Mouse (Mus musculus): ENCODE results near the gene Irx3. TPM values are rescaled to one million over a fixed set of nuclear protein-coding genes. Genes with fewer than 3 reads are reported as not detected.

The Irx3 gene
- polyA plus RNA-seq, 1 experiment from 2014 or later = 20.3 TPM

DNA sequence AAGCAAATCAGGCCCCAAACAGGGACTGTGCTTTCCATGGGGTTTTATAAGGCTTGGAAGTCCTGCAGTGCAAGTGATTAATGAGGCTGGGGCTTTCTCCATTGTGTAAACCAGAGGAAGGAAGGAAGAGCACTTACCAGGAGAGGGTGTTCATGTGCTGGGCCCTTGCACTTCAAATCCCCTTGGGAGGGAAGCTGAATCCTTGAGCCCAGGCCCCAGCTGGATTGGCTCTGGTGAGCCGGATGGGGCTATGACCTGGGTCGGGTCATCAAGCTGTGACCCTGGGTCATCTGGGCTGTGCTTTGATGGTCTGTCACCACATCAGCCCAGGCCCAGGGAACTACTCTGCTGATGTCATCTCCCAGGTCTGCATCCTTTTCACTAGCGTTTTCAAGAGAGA is 16.9 kb upstream of the Irx3 start:
- Histone ChIP-seq H3K4me2 (replicated peaks) (no peak overlapping the region), H3K9ac (no peak overlapping the region), H3K27me3 (replicated peaks) (no peaks in the 10 kb centered on the region), H3K4me1 (peaks cover 20% of the 10 kb centered on the region; the same call in 1 of the 2 replicates), H3K36me3 (no peaks in the 10 kb centered on the region), H3K4me3 (no peak overlapping the region), H3K27ac (no peak overlapping the region), H3K9me3 (no peaks in the 10 kb centered on the region)
- no peak for ATAC-seq (ENCODE audit: low FRiP score, low read depth)
- 10% methylated on average over 3 of the region's 3 CpGs for WGBS

DNA sequence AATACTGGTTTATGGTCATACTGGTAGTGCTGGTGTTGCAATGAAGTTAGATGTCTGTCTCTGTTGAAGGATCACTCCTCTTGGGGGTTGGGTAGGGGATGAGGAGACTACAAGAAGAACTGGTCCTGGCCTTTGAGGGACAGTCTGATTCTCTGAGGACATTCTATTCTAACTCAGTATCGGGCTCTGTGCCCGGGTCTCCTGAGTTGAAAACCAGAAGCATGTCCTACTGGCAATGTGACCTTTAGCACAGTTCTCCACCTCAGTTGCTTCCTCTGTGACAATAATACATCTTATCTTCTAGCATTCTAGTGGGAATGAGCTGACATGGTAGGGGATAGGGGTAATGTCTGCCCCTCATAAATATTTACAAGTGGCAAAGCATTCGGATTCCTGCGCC is 12.2 kb upstream of the Irx3 start:
- Histone ChIP-seq H3K4me3 (no peak overlapping the region), H3K4me2 (replicated peaks) (no peak overlapping the region), H3K4me1 (peaks cover 12% of the 10 kb centered on the region; the same call in 1 of the 2 replicates), H3K27me3 (replicated peaks) (no peaks in the 10 kb centered on the region; the same call in 1 of the 2 replicates), H3K9ac (no peak overlapping the region), H3K36me3 (no peaks in the 10 kb centered on the region), H3K9me3 (no peaks in the 10 kb centered on the region), H3K27ac (no peak overlapping the region)
- WGBS = 93% methylated on average over 4 of the region's 4 CpGs
- no peak for ATAC-seq (ENCODE audit: low FRiP score, low read depth)

DNA sequence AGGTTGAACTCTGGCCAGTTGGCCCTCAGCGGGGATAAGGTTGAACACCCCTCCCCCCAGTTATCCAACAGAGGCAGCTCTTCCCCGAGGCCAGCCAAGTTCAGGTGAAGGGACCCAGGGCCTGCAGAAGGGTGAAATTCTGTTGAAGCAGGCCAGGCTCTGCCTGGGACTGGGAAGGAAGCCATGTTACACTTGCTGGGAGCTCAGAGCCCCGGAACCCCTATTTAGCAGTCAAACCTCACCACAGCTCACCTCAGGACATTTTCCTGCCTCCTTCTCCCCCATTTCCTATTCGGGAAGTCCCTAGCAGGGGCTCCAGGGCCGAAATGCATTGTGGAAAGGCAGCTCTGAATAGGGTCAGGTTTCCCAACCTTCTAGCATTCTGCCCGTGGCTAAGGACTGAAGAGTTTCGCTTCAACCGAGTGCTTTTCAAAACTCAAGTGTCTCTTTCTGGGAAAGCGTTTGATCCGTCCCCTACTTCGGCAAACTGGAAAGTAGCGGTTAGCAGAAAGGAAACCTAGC is 4.9 kb upstream of the Irx3 start:
- H3K4me2 ChIP-seq (replicated peaks) = peak overlapping the region; percentile 84
- peaks cover 58% of the 10 kb centered on the region for H3K27me3 ChIP-seq (replicated peaks)
- no peak overlapping the region for H3K27ac ChIP-seq

DNA sequence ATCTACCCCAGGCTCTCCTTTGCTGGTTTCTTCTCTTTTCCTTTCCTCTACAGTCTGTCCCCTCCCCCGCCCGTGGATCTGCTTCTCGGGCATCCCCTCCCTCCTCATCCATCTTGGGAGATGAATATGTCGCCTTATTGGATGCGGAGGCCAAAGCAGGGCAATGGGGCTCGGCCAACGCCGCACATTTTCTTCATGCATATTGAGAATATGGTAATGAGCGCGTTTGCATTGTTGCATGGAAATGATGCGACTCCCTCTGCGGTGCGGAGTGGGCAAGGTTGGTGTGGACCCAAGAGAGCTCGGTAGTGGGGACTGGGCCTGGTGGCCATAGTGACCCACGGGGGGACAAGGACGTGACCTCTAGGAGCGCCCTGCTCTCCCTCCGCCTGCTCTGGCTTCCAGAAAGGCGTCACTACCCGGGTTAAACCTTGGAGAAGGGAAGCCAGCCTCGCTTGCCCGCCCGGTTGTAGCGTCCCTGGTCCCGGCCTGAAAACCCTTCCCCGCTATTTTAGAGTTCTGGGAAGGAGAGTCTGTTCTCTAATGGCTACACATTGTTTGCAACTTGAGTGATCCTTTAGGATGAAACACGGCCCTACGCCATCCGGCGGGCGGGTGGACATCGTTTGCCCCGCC is 4.3 kb upstream of the Irx3 start:
- Histone ChIP-seq H3K4me1 (peaks cover 52% of the 10 kb centered on the region), H3K9me3 (no peaks in the 10 kb centered on the region), H3K4me3 (peak overlapping the region; percentile 31), H3K9ac (peak overlapping the region; percentile 26; the same call in 1 of the 2 replicates), H3K27ac (no peak overlapping the region), H3K36me3 (no peaks in the 10 kb centered on the region), H3K4me2 (replicated peaks) (peak overlapping the region; percentile 84), H3K27me3 (replicated peaks) (peaks cover 58% of the 10 kb centered on the region)
- 2% methylated on average over 33 of the region's 33 CpGs for WGBS
- ATAC-seq (ENCODE audit: low FRiP score, low read depth) = no peak

More for the DNA sequence above, 4.9 kb upstream of the Irx3 start:
- Histone ChIP-seq H3K4me3 (0 out of 2 replicates have a peak overlapping the region, but pooled peaks have one; percentile 17), H3K9ac (0 out of 2 replicates have a peak overlapping the region, but pooled peaks have one; percentile 26), H3K36me3 (no peaks in the 10 kb centered on the region), H3K4me1 (peaks cover 48% of the 10 kb centered on the region), H3K9me3 (no peaks in the 10 kb centered on the region)
- ATAC-seq (ENCODE audit: low FRiP score, low read depth) = no peak
- WGBS = 8% methylated on average over 12 of the region's 12 CpGs

DNA sequence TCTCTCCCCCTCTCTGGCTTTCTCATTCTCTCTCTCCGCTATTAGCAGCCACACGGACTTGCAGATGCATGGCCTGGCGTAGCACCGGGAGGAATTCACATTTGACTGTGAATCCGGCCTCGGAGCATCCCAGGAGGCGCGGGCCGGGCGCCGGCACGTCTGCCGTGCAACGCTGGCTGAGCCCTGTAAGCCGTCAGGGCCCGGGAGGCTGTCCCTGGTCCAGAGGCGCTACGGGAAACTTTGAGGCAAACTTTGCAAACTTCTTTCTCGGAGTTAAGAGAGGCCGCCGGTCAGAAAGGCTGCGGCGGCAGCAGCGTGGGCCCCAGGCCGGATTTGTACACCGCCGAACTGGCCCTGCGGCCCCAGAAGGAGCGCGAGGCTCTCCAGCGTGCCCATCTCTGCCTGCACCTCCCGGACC is 3.4 kb upstream of the Irx3 start:
- Histone ChIP-seq H3K27me3 (replicated peaks) (peaks cover 64% of the 10 kb centered on the region), H3K36me3 (no peaks in the 10 kb centered on the region), H3K4me2 (replicated peaks) (peak overlapping the region; percentile 84), H3K4me1 (peaks cover 62% of the 10 kb centered on the region), H3K27ac (no peak overlapping the region), H3K4me3 (peak overlapping the region; percentile 31), H3K9ac (peak overlapping the region; percentile 61), H3K9me3 (no peaks in the 10 kb centered on the region)
- ATAC-seq (ENCODE audit: low FRiP score, low read depth) = no peak
- WGBS = under 1% methylated on average over 32 of the region's 32 CpGs

DNA sequence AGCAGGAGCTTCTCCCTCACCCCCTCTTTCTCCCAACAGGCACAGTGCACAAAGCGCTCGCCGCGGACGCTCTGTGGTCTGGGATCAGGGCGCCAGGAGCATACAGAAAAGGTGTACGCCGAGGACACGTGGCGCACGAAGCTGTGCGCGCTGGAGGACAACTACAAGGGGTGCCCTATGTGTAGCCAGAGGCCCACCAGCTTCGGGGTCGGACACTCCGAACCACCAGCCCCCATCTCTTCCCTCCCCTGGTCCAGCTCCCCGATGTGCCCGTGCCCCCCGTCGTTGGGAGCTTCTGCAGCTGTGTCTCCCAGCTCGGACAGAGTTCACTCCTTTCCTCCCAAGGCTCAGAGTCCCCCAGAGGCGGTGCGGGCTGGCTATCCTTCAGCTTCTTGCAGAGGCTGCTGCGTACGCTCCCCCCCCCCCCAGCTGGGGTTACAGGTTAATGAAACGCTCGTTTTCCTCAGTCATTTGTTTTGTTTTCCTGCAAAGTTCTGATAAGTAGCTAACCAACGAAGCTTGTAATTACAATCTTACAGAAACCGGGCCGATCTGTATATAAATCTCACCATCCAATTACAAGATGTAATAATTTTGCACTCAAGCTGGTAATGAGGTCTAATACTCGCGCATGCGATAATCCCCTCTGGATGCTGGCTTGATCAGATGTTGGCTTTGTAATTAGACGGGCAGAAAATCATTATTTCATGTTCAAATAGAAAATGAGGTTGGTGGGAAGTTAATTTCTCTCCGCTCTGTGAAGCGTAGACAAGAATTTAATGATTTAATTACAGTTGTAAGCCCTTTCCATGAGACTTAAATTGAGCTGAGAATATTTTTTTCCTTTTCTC is 2.8 kb upstream of the Irx3 start:
- peaks cover 66% of the 10 kb centered on the region for H3K27me3 ChIP-seq (replicated peaks)
- peaks cover 68% of the 10 kb centered on the region for H3K4me1 ChIP-seq
- H3K4me3 ChIP-seq = peak overlapping the region; percentile 31
- H3K4me2 ChIP-seq (replicated peaks) = peak overlapping the region; percentile 84
- WGBS = 1% methylated on average over 36 of the region's 36 CpGs
- H3K27ac ChIP-seq = no peak overlapping the region
- H3K36me3 ChIP-seq = no peaks in the 10 kb centered on the region; the same call in 1 of the 2 replicates
- H3K9me3 ChIP-seq = no peaks in the 10 kb centered on the region
- peak overlapping the region; percentile 61 for H3K9ac ChIP-seq
- no peak for ATAC-seq (ENCODE audit: low FRiP score, low read depth)

DNA sequence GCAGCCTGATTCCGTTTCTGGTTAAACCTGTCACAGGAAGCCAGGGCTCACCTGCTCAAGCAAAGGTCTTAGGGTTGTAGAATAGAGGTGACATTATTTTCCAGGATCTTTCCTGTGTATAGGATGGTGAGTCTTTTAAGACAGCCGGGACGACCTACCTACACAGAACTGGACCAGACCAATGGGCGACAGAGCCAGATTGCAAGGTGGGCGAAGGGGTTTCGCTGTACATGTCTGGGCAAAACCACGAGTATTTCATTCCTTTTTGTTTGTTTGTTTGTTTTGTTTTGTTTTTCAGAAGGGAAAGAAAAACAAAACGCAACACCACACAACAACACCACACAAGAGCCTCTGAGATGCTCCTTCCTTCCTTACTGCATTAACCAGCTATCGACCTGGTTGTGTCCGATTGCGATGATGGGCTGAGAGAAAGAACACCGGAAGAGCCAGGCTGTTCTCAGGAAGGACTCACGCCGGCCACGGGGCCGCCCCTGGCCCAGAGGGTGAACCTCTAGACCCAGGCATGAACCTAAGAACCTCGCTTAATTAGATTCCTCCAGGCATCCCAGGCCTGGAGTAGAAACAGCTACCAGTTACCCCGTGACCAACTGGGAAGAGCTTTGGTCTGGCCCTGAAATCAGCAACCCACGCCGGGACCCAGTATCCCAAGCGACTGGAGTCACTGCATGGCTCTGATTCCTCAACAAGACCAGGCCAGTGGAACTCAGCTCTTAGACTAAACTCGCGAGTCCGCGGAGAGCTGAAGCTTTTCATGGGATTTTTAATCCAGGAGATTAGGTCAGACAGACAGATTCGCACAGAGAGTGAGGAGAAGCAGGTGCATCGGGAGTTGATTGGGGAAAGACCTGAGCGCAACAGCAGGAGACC is 1.9 kb upstream of the Irx3 start:
- peak overlapping the region; percentile 18; the same call in 1 of the 2 replicates for H3K9ac ChIP-seq
- H3K27ac ChIP-seq = no peak overlapping the region
- peaks cover 73% of the 10 kb centered on the region for H3K27me3 ChIP-seq (replicated peaks)
- H3K4me2 ChIP-seq (replicated peaks) = peak overlapping the region; percentile 84
- ATAC-seq (ENCODE audit: low FRiP score, low read depth) = no peak
- no peaks in the 10 kb centered on the region; the same call in 1 of the 2 replicates for H3K36me3 ChIP-seq
- no peaks in the 10 kb centered on the region for H3K9me3 ChIP-seq
- peak overlapping the region; percentile 18 for H3K4me3 ChIP-seq
- WGBS = 10% methylated on average over 28 of the region's 28 CpGs
- peaks cover 76% of the 10 kb centered on the region for H3K4me1 ChIP-seq

DNA sequence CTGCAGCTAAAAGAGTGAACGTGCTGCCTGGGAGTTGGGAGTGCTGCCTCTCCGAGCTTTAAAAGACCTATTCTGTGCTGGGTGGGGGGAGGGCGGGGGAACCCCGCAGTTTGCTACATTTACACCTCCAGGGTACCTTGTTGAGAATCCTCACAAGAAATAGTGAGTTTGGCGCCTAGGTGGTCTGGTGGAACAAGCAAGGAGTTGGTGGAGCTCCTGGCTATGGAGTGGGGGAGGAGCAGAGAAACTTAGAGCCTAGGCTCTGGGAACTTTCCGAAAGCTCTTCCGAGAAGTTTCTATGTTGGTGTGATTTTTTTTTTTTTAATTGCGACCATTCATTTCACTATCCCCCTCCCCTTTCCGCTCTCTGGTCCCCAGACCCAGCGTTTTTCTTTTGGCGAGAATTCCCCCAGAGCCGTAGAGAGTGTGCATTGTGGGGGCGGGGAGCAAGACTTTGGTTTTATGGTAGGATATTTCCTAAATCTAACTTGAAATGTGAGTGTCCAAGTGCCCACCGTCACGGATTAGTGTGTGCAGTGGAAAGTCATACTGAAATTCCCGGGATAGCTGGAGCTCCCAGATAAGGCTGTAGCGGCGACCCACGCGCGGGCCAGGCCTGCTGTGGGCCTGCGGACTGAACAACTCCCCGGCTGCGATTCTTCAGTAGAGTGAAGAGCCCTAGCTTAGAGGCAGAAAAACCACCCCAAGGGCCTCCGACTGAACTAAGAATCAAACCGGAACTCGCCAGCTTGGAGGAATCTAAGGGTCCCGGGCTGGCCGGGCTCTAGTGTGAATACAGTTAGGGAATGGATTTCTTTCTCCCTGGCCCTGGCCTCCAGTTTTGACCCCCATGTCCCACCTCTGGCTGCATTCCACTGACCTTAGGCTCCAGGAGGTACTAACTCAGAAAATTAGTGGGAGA is 795 bp upstream of the Irx3 start:
- 2% methylated on average over 29 of the region's 29 CpGs for WGBS
- peak overlapping the region; percentile 84 for H3K4me2 ChIP-seq (replicated peaks)
- no peak overlapping the region for H3K27ac ChIP-seq
- peaks cover 65% of the 10 kb centered on the region for H3K27me3 ChIP-seq (replicated peaks)
- no peak for ATAC-seq (ENCODE audit: low FRiP score, low read depth)
- H3K36me3 ChIP-seq = no peaks in the 10 kb centered on the region; the same call in 1 of the 2 replicates
- H3K9ac ChIP-seq = peak overlapping the region; percentile 42; the same call in 1 of the 2 replicates
- H3K4me3 ChIP-seq = peak overlapping the region; percentile 63; the same call in 1 of the 2 replicates
- H3K4me1 ChIP-seq = peaks cover 86% of the 10 kb centered on the region
- no peaks in the 10 kb centered on the region for H3K9me3 ChIP-seq

DNA sequence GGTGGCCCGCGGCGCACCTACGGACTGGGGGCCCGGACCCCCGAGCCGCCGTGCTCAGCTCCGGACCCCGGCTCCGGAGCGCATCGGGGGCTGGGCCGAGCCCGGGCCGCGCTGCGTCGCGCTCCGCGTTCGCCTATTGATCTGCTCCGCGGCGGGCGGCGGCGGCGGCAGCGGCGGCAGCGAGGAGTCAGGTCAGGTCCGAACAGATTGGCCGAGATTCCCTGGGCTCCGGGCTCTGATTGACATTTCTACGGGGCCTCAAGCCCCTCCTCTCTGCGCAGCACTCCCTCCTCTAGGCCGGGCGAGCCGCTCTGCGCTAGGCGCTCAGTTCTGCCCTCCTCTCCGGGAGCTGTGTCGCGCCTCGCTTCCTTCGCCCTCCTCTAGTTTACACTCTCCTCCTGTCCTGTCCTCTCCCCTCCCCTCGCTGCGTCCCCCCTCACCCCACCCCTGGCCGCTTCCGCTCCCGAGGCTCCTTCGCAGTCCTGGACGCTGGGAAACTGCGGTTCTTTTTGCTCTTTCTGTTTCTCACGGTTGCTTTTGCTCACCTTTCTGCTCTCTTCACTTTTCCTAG is 541 bp downstream of the Irx3 start:
- H3K27me3 ChIP-seq (replicated peaks) = peaks cover 63% of the 10 kb centered on the region
- peak overlapping the region; percentile 84 for H3K4me2 ChIP-seq (replicated peaks)
- H3K4me3 ChIP-seq = peak overlapping the region; percentile 63
- ATAC-seq (ENCODE audit: low FRiP score, low read depth) = peak; percentile 87
- peaks cover 85% of the 10 kb centered on the region for H3K4me1 ChIP-seq
- peak overlapping the region; percentile 78 for H3K27ac ChIP-seq
- H3K9ac ChIP-seq = peak overlapping the region; percentile 90
- no peaks in the 10 kb centered on the region for H3K9me3 ChIP-seq
- under 1% methylated on average over 55 of the region's 57 CpGs for WGBS
- H3K36me3 ChIP-seq = no peaks in the 10 kb centered on the region; the same call in 1 of the 2 replicates

DNA sequence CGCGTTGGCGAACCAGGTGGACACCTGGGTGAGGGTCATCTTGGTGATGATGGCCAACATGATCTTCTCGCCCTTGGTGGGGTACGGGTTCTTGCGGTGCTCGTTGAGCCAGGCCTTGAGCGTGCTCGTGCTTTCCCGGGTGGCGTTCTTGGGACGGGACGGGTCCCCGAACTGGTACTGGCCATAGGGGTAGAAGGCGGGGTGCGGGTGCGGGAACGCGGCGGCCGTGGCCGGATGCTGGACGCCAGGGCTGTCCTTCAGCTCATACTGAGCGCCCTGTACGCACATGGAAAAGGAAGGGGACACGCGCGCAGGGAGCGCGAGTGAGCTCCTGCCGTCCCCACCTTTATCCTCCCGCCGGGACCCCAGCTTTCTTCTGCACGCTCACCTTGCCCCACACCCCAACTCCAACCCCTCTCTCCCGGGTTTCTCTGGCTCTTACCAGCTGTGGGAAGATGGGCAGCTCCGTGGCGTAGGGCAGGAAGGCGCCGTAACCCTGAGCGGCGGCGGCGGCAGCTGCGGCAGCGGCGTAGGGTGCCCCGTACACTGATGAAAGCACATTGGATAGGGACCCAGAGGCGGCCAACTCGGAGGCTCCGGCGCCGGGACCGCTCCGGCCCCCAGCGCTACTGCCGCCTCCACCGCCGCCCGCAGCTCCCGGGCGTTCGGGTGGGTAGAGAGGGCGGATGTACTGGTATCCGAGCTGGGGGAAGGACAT is 1.2 kb downstream of the Irx3 start:
- Histone ChIP-seq H3K9me3 (no peaks in the 10 kb centered on the region), H3K4me1 (peaks cover 78% of the 10 kb centered on the region), H3K27me3 (replicated peaks) (peaks cover 68% of the 10 kb centered on the region), H3K36me3 (no peaks in the 10 kb centered on the region; the same call in 1 of the 2 replicates), H3K4me3 (peak overlapping the region; percentile 63), H3K27ac (peak overlapping the region; percentile 78), H3K4me2 (replicated peaks) (peak overlapping the region; percentile 84), H3K9ac (peak overlapping the region; percentile 90)
- WGBS = 1% methylated on average over 62 of the region's 64 CpGs
- 0 out of 2 replicates have a peak, but pooled peaks have one; percentile 7 for ATAC-seq (ENCODE audit: low FRiP score, low read depth)
